Mouse (Mus musculus) kidney, postnatal 0 days (tissue): ENCODE data around the gene Gnat2. TPM values are rescaled to one million over a fixed set of nuclear protein-coding genes. Genes with fewer than 3 reads are reported as not detected.

ENCODE experiments used
- ATAC-seq: fragments of 200-750 bp; cut with Nextera tagmentation; replicated peaks from 2 replicates; pipeline ENCODE4 v1.8.0; 2017; ENCODE audit warnings: low read depth, moderate number of reproducible peaks, moderate TSS enrichment, moderate library complexity; ENCODE audit not compliant: low FRiP score
- DNase-seq: peaks from one replicate; pipeline ENCODE4 v3.0.0-alpha.2; 2016; ENCODE audit warnings: low spot score
- H3K27ac ChIP-seq: fragments of 300-500 bp; sonication (generic); 2 replicates; pipeline ENCODE4 v1.5.1; 2014; ENCODE audit warnings: mild to moderate bottlenecking
- H3K27me3 ChIP-seq: fragments of 300-500 bp; sonication (generic); 2 replicates; pipeline ENCODE4 v1.6.1; 2014; ENCODE audit warnings: low read length, mixed read lengths; ENCODE audit not compliant: insufficient read depth
- H3K36me3 ChIP-seq: fragments of 300-500 bp; sonication (generic); 2 replicates; pipeline ENCODE4 v1.6.1; 2014; ENCODE audit warnings: low read length, mixed read lengths; ENCODE audit not compliant: insufficient read depth
- H3K4me1 ChIP-seq: fragments of 300-500 bp; sonication (generic); replicated peaks from 2 replicates; pipeline ENCODE4 v1.6.1; 2014; ENCODE audit warnings: antibody characterized with exemption, low read length, mixed read lengths; ENCODE audit not compliant: insufficient read depth
- H3K4me2 ChIP-seq: fragments of 300-500 bp; sonication (generic); 2 replicates; pipeline ENCODE4 v1.6.1; 2014; ENCODE audit warnings: mild to moderate bottlenecking, low read length, moderate library complexity, mixed read lengths
- H3K4me3 ChIP-seq: fragments of 300-500 bp; sonication (generic); replicated peaks from 2 replicates; pipeline ENCODE4 v1.5.1; 2014; ENCODE audit warnings: low read depth, low read length
- H3K9ac ChIP-seq: fragments of 300-500 bp; sonication (generic); 2 replicates; pipeline ENCODE4 v1.6.1; 2014; ENCODE audit warnings: low read depth, low read length
- H3K9me3 ChIP-seq: fragments of 300-500 bp; sonication (generic); replicated peaks from 2 replicates; pipeline ENCODE4 v1.6.1; 2016; ENCODE audit warnings: low read length, inconsistent platforms, mixed read lengths
- CTCF ChIP-seq: IDR thresholded peaks from 2 replicates; pipeline ENCODE4 v1.5.1; 2016; ENCODE audit warnings: antibody characterized with exemption, low read depth, mild to moderate bottlenecking, moderate library complexity
- WGBS: fragments of 180-500 bp; shearing (Covaris S2); extraction: QIAGEN DNeasy Blood & Tissue Kit; methylation state at CpG from one replicate; pipeline ENCODE4 v1.1.7; 2014; 5-methylcytosine and 5-hydroxymethylcytosine counted together
- polyA plus RNA-seq: library from polyadenylated mRNA; unstranded; fragments of >200 nt; fragmentation: Nextera tagmentation; extraction: Ambion mirVana; gene quantifications from 2 replicates; pipeline ENCODE4 v1.2.1, GENCODE M21; 2015

Gnat2 gene
- polyA plus RNA-seq, 1 experiment from 2014 or later = 1.2 TPM

GRCm38 (mm10) chr3:108088842-108089380, 3.7 kb upstream of the Gnat2 start:
- DNase-seq = peak; percentile 53
- no peaks in the 10 kb centered on the region for H3K36me3 ChIP-seq
- peaks cover 19% of the 10 kb centered on the region for H3K4me1 ChIP-seq
- TF ChIP-seq CTCF = no peak
- H3K27ac ChIP-seq = no peak overlapping the region
- no peak overlapping the region for H3K9ac ChIP-seq
- H3K27me3 ChIP-seq = no peaks in the 10 kb centered on the region
- H3K4me2 ChIP-seq = no peak overlapping the region
- no peak for ATAC-seq
- 39% methylated on average over 5 of the region's 5 CpGs for WGBS
- no peaks in the 10 kb centered on the region for H3K9me3 ChIP-seq
- no peak overlapping the region for H3K4me3 ChIP-seq

GRCm38 (mm10) chr3:108089916-108090315, 2.7 kb upstream of the Gnat2 start:
- H3K36me3 ChIP-seq = no peaks in the 10 kb centered on the region
- DNase-seq = peak; percentile 39
- no peak overlapping the region for H3K9ac ChIP-seq
- H3K27ac ChIP-seq = no peak overlapping the region
- no peaks in the 10 kb centered on the region for H3K27me3 ChIP-seq
- no peak for TF ChIP-seq CTCF
- ATAC-seq = no peak
- WGBS = 33% methylated on average over 2 of the region's 2 CpGs
- H3K4me3 ChIP-seq = no peak overlapping the region
- no peaks in the 10 kb centered on the region for H3K9me3 ChIP-seq
- H3K4me2 ChIP-seq = no peak overlapping the region
- H3K4me1 ChIP-seq = peaks cover 9% of the 10 kb centered on the region; the same call in 1 of the 2 replicates

GRCm38 (mm10) chr3:108090561-108090960, 2.0 kb upstream of the Gnat2 start:
- TF ChIP-seq CTCF = no peak
- no peak overlapping the region for H3K4me3 ChIP-seq
- peaks cover 8% of the 10 kb centered on the region; the same call in 1 of the 2 replicates for H3K4me1 ChIP-seq
- 94% methylated on average over 2 of the region's 2 CpGs for WGBS
- H3K27me3 ChIP-seq = no peaks in the 10 kb centered on the region
- H3K9me3 ChIP-seq = no peaks in the 10 kb centered on the region
- DNase-seq = no peak
- no peak overlapping the region for H3K27ac ChIP-seq
- no peaks in the 10 kb centered on the region for H3K36me3 ChIP-seq
- no peak overlapping the region for H3K4me2 ChIP-seq
- ATAC-seq = no peak
- H3K9ac ChIP-seq = no peak overlapping the region

- H3K27me3 ChIP-seq = no peaks in the 10 kb centered on the region
- no peak for TF ChIP-seq CTCF
- WGBS = 69% methylated on average over 6 of the region's 6 CpGs
- ATAC-seq (no peak), DNase-seq (no peak)
- H3K27ac ChIP-seq = no peak overlapping the region
- no peaks in the 10 kb centered on the region for H3K9me3 ChIP-seq
- peaks cover 3% of the 10 kb centered on the region; the same call in 1 of the 2 replicates for H3K4me1 ChIP-seq
- no peak overlapping the region for H3K4me3 ChIP-seq
- H3K4me2 ChIP-seq = no peak overlapping the region
- H3K36me3 ChIP-seq = no peaks in the 10 kb centered on the region
- no peak overlapping the region for H3K9ac ChIP-seq
Measured at GRCm38 (mm10) chr3:108092030-108092429, 559 bp upstream of the Gnat2 start.

GRCm38 (mm10) chr3:108093306-108093705, 717 bp downstream of the Gnat2 start:
- Histone ChIP-seq H3K27ac (no peak overlapping the region), H3K9me3 (no peaks in the 10 kb centered on the region), H3K4me1 (no peaks in the 10 kb centered on the region), H3K4me2 (no peak overlapping the region), H3K9ac (no peak overlapping the region), H3K36me3 (no peaks in the 10 kb centered on the region), H3K27me3 (no peaks in the 10 kb centered on the region), H3K4me3 (no peak overlapping the region)
- no peak for ATAC-seq
- TF ChIP-seq CTCF = no peak
- DNase-seq = no peak
- WGBS = 58% methylated on average over 6 of the region's 6 CpGs

GRCm38 (mm10) chr3:108094146-108094545, 1.6 kb downstream of the Gnat2 start:
- ATAC-seq = no peak
- 88% methylated on average over 1 of the region's 1 CpGs for WGBS
- Histone ChIP-seq H3K4me1 (no peaks in the 10 kb centered on the region), H3K9ac (no peak overlapping the region), H3K4me2 (no peak overlapping the region), H3K27ac (no peak overlapping the region), H3K27me3 (no peaks in the 10 kb centered on the region), H3K36me3 (no peaks in the 10 kb centered on the region), H3K9me3 (no peaks in the 10 kb centered on the region), H3K4me3 (no peak overlapping the region)
- no peak for DNase-seq
- TF ChIP-seq CTCF = no peak
